Mouse (Mus musculus) spleen, adult 2 months (tissue): ENCODE measurements around the gene Pprc1.

Experiments
- CTCF ChIP-seq: fragments of 200-500 bp; IDR thresholded peaks from 2 replicates; pipeline ENCODE4 v1.5.1; 2011; ENCODE audit warnings: mild to moderate bottlenecking, inconsistent platforms; ENCODE audit not compliant: insufficient read depth, insufficient read length, insufficient replicate concordance; ENCODE audit errors: extremely low read depth
- POLR2A ChIP-seq: fragments of 200-500 bp; IDR thresholded peaks from 2 replicates; pipeline ENCODE4 v1.6.1; 2011; ENCODE audit warnings: low read depth, low read length, inconsistent platforms

DNA sequence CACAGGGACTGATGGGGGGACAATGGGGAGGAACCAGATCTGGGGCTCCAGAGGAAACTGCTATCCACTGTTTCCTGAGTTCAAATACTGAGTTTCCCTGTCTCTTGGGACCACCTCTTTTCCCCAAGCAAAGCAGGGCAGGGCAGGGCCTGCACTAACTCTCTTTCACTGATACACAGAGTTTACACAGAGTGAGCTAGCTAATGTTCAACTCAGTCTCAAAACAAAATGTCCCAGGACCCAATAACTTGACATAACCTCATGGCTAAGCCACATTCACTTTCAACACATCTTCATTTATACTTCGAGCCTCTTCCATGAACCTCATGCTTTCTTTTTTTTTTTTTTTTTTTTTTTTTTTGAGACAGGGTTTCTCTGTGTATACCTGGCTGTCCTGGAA, 15.0 kb upstream of the Pprc1 start:
- TF ChIP-seq CTCF (no peak), POLR2A (no peak)
